Mouse (Mus musculus): ENCODE results near the gene Zfp683. TPM values are rescaled to one million over a fixed set of nuclear protein-coding genes. Genes with fewer than 3 reads are reported as not detected.
A peak's percentile ranks its signal among the peaks of the same experiment; 100 is the strongest.

The Zfp683 gene
- total RNA-seq, 4 experiments from 2014 or later = 0.40 TPM; not detected in 3

GRCm38 (mm10) chr4:134092382-134093288, 39.0 kb downstream of the Zfp683 start:
- DNase-seq = peak; percentile 24

GRCm38 (mm10) chr4:134094004-134094564, 40.4 kb downstream of the Zfp683 start:
- DNase-seq = no peak

GRCm38 (mm10) chr4:134094923-134095547, 41.4 kb downstream of the Zfp683 start, which contains the start of gene Cd52:
TSS of gene Cd52 (minus strand) at chr4:134095082.
- no peak for DNase-seq

GRCm38 (mm10) chr4:134096120-134096519, 42.5 kb downstream of the Zfp683 start:
- no peak for DNase-seq

- DNase-seq = no peak
Observed at GRCm38 (mm10) chr4:134097015-134097608, 43.5 kb downstream of the Zfp683 start.

GRCm38 (mm10) chr4:134098628-134099027, 45.0 kb downstream of the Zfp683 start:
- no peak for DNase-seq

- no peak for DNase-seq
Observed at GRCm38 (mm10) chr4:134100245-134100644, 46.6 kb downstream of the Zfp683 start.

GRCm38 (mm10) chr4:134101979-134102741, 48.5 kb downstream of the Zfp683 start, which contains the start of gene Ubxn11:
TSS of gene Ubxn11 (plus strand) at chr4:134102570.
- DNase-seq = peak; percentile 88

- no peak for DNase-seq
Observed at GRCm38 (mm10) chr4:134102742-134103119, 49.1 kb downstream of the Zfp683 start.

- DNase-seq = no peak
Observed at GRCm38 (mm10) chr4:134106105-134106504, 52.5 kb downstream of the Zfp683 start.

GRCm38 (mm10) chr4:134107730-134108129, 54.1 kb downstream of the Zfp683 start:
- DNase-seq = no peak

- no peak for DNase-seq
Observed at GRCm38 (mm10) chr4:134108196-134108595, 54.6 kb downstream of the Zfp683 start.

Other genes starting within 250 kb of the Zfp683 start
- 10 to 100 TPM; 16.4 to 25.7 (median 22.8) TPM for gene Rps6ka1, start 166.0 kb upstream of the Zfp683 start, total RNA-seq (2022)
- gene Hmgn2, start 85.2 kb upstream of the Zfp683 start, total RNA-seq (2022) = 100 to 1,000 TPM; 127 to 139 (median 136) TPM
- 10 to 100 TPM; 48.8 to 57.7 (median 57.0) TPM for gene Dhdds, start 52.9 kb upstream of the Zfp683 start, total RNA-seq (2022)
- gene Lin28a, start 35.0 kb upstream of the Zfp683 start, total RNA-seq (2022) = not detected
- not detected for gene Crybg2, start 7.0 kb downstream of the Zfp683 start, total RNA-seq (2022)
- gene Cd52, start 41.2 kb downstream of the Zfp683 start, total RNA-seq (2022) = 10 to 100 TPM; 13.4 to 23.4 (median 19.6) TPM
- gene Ubxn11, start 48.7 kb downstream of the Zfp683 start, total RNA-seq (2022) = 10 to 100 TPM in 2 of 4 experiments, 1 to 10 TPM in 2; 6.0 to 21.7 (median 13.2) TPM
- 100 to 1,000 TPM in 2 of 4 experiments, 10 to 100 TPM in 2; 81.0 to 121 (median 98.4) TPM for gene Sh3bgrl3, start 75.0 kb downstream of the Zfp683 start, total RNA-seq (2022)
- 10 to 100 TPM; 11.4 to 31.1 (median 21.4) TPM for gene Cep85, start 133.3 kb downstream of the Zfp683 start, total RNA-seq (2022)
- gene Gm7534, start 149.2 kb downstream of the Zfp683 start, total RNA-seq (2022) = not detected
- not detected for gene Catsper4, start 173.5 kb downstream of the Zfp683 start, total RNA-seq (2022)
- gene Cnksr1, start 184.6 kb downstream of the Zfp683 start, total RNA-seq (2022) = under 1 TPM; 0.17 to 0.65 (median 0.46) TPM
- gene E130218I03Rik, start 189.8 kb downstream of the Zfp683 start, total RNA-seq (2022) = not detected
- gene Zfp593, start 191.8 kb downstream of the Zfp683 start, total RNA-seq (2022) = 10 to 100 TPM; 10.4 to 11.6 (median 11.6) TPM
- not detected for gene Gm30191, start 193.1 kb downstream of the Zfp683 start, total RNA-seq (2022)
- gene Grrp1, start 200.3 kb downstream of the Zfp683 start, total RNA-seq (2022) = 10 to 100 TPM in 2 of 4 experiments, 1 to 10 TPM in 2; 9.5 to 12.5 (median 10.1) TPM
- 10 to 100 TPM; 13.0 to 20.0 (median 15.5) TPM for gene Pdik1l, start 234.1 kb downstream of the Zfp683 start, total RNA-seq (2022)

Measured in adrenal gland, adult 8-10 months (tissue).